Mouse (Mus musculus): ENCODE data around the gene Rnf111.
"Not testable (repeated sequence)": the region's sequence is repeated elsewhere in the genome, so short reads cannot be mapped to it uniquely, and the experiment has no call there.

The Rnf111 gene

GRCm38 (mm10) chr9:70503626-70504041 lies at the start of gene Rnf111:
Rnf111 (minus strand) TSS chr9:70503725.
- peak; percentile 88 for DNase-seq (ENCODE audit: low read depth, low spot score)

GRCm38 (mm10) chr9:70552233-70552632 lies 48.7 kb upstream of the Rnf111 start:
- DNase-seq (ENCODE audit: low read depth, low spot score) = not testable (repeated sequence)

GRCm38 (mm10) chr9:70551524-70551923 lies 48.0 kb upstream of the Rnf111 start:
- no peak for DNase-seq (ENCODE audit: low read depth, low spot score)

GRCm38 (mm10) chr9:70548304-70548703 lies 44.8 kb upstream of the Rnf111 start:
- DNase-seq (ENCODE audit: low read depth, low spot score) = no peak

- DNase-seq (ENCODE audit: low read depth, low spot score) = not testable (repeated sequence)
Observed at GRCm38 (mm10) chr9:70546576-70546975, 43.1 kb upstream of the Rnf111 start.

GRCm38 (mm10) chr9:70544831-70545230 lies 41.3 kb upstream of the Rnf111 start:
- DNase-seq (ENCODE audit: low read depth, low spot score) = no peak

- DNase-seq (ENCODE audit: low read depth, low spot score) = no peak
Observed at GRCm38 (mm10) chr9:70543985-70544384, 40.5 kb upstream of the Rnf111 start.

GRCm38 (mm10) chr9:70543048-70543880 lies 39.7 kb upstream of the Rnf111 start:
- no peak for DNase-seq (ENCODE audit: low read depth, low spot score)

- DNase-seq (ENCODE audit: low read depth, low spot score) = peak; percentile 92
Observed at GRCm38 (mm10) chr9:70542305-70543041, 38.9 kb upstream of the Rnf111 start, which contains the start of gene Sltm. Sltm (plus strand) TSS chr9:70542754.

- no peak for DNase-seq (ENCODE audit: low read depth, low spot score)
Observed at GRCm38 (mm10) chr9:70541584-70541983, 38.1 kb upstream of the Rnf111 start.

- DNase-seq (ENCODE audit: low read depth, low spot score) = no peak
Observed at GRCm38 (mm10) chr9:70533328-70533727, 29.8 kb upstream of the Rnf111 start.

- DNase-seq (ENCODE audit: low read depth, low spot score) = no peak
Observed at GRCm38 (mm10) chr9:70524366-70524765, 20.8 kb upstream of the Rnf111 start.

GRCm38 (mm10) chr9:70523813-70524212 lies 20.3 kb upstream of the Rnf111 start:
- no peak for DNase-seq (ENCODE audit: low read depth, low spot score)

- no peak for DNase-seq (ENCODE audit: low read depth, low spot score)
Observed at GRCm38 (mm10) chr9:70520651-70521050, 17.1 kb upstream of the Rnf111 start.

GRCm38 (mm10) chr9:70511681-70512080 lies 8.2 kb upstream of the Rnf111 start:
- no peak for DNase-seq (ENCODE audit: low read depth, low spot score)

- DNase-seq (ENCODE audit: low read depth, low spot score) = no peak
Observed at GRCm38 (mm10) chr9:70510998-70511583, 7.6 kb upstream of the Rnf111 start.

GRCm38 (mm10) chr9:70509906-70510525 lies 6.5 kb upstream of the Rnf111 start:
- DNase-seq (ENCODE audit: low read depth, low spot score) = no peak

- DNase-seq (ENCODE audit: low read depth, low spot score) = no peak
Observed at GRCm38 (mm10) chr9:70506787-70507186, 3.3 kb upstream of the Rnf111 start.

- DNase-seq (ENCODE audit: low read depth, low spot score) = no peak
Observed at GRCm38 (mm10) chr9:70506186-70506585, 2.7 kb upstream of the Rnf111 start.

GRCm38 (mm10) chr9:70503015-70503603 lies 416 bp downstream of the Rnf111 start:
- no peak for DNase-seq (ENCODE audit: low read depth, low spot score)

- DNase-seq (ENCODE audit: low read depth, low spot score) = no peak
Observed at GRCm38 (mm10) chr9:70502284-70503014, 1.1 kb downstream of the Rnf111 start.
